Mouse (Mus musculus) heart, postnatal 0 days (tissue): ENCODE measurements at regions not wholly inside any gene's neighbourhood (a gene's known extent, or its start where the extent isn't known, plus 50 kb on each side); places are given as distances from the start of the nearest gene placed in this dataset.

Experiments
- ATAC-seq: fragments of 200-750 bp; cut with Nextera tagmentation; 2 replicates; pipeline ENCODE4 v1.8.0; 2017; ENCODE audit warnings: low read depth, moderate number of reproducible peaks, moderate library complexity; ENCODE audit not compliant: insufficient read depth
- DNase-seq: peaks from one replicate; pipeline ENCODE4 v3.0.0-alpha.2; 2016; ENCODE audit warnings: low spot score
- H3K27ac ChIP-seq: fragments of 300-500 bp; sonication (generic); 2 replicates; pipeline ENCODE4 v1.5.1; 2014; ENCODE audit warnings: low read depth, mild to moderate bottlenecking
- H3K27me3 ChIP-seq: fragments of 300-500 bp; sonication (generic); 2 replicates; pipeline ENCODE4 v1.6.1; 2014; ENCODE audit warnings: low read length, mixed read lengths; ENCODE audit not compliant: control insufficient read depth, insufficient read depth
- H3K36me3 ChIP-seq: fragments of 300-500 bp; sonication (generic); replicated peaks from 2 replicates; pipeline ENCODE4 v1.6.1; 2014; ENCODE audit warnings: low read length, mixed read lengths; ENCODE audit not compliant: control insufficient read depth, insufficient read depth
- H3K4me1 ChIP-seq: fragments of 300-500 bp; sonication (generic); 2 replicates; pipeline ENCODE4 v1.6.1; 2014; ENCODE audit warnings: antibody characterized with exemption; ENCODE audit not compliant: control insufficient read depth, insufficient read depth
- H3K4me2 ChIP-seq: fragments of 300-500 bp; sonication (generic); 2 replicates; pipeline ENCODE4 v1.6.1; 2014; ENCODE audit warnings: low read depth, mild to moderate bottlenecking, low read length, moderate library complexity
- H3K4me3 ChIP-seq: fragments of 300-500 bp; sonication (generic); 2 replicates; pipeline ENCODE4 v1.5.1; 2014; ENCODE audit warnings: low read depth, low read length
- H3K9ac ChIP-seq: fragments of 300-500 bp; sonication (generic); replicated peaks from 2 replicates; pipeline ENCODE4 v1.6.1; 2014; ENCODE audit warnings: low read depth, low read length, mixed read lengths
- H3K9me3 ChIP-seq: fragments of 300-500 bp; sonication (generic); replicated peaks from 2 replicates; pipeline ENCODE4 v1.6.1; 2016; ENCODE audit warnings: low read length; ENCODE audit not compliant: control insufficient read depth
- CTCF ChIP-seq: IDR thresholded peaks from 2 replicates; pipeline ENCODE4 v1.5.1; 2016; ENCODE audit warnings: antibody characterized with exemption, control low read depth, low read depth
- EP300 ChIP-seq: IDR thresholded peaks from 2 replicates; pipeline ENCODE4 v1.6.1; 2016; ENCODE audit warnings: antibody characterized with exemption, low read depth
- WGBS: fragments of 180-500 bp; shearing (Covaris S2); extraction: QIAGEN DNeasy Blood & Tissue Kit; methylation state at CpG from one replicate; pipeline ENCODE4 v1.1.7; 2014; 5-methylcytosine and 5-hydroxymethylcytosine counted together

GRCm38 (mm10) chr9:117714741-117715675 is 85.3 kb upstream of the Rbms3 start:
- Histone ChIP-seq H3K27ac (no peak overlapping the region), H3K4me3 (no peak overlapping the region), H3K4me2 (no peak overlapping the region), H3K4me1 (no peaks in the 10 kb centered on the region), H3K36me3 (no peaks in the 10 kb centered on the region), H3K27me3 (no peaks in the 10 kb centered on the region), H3K9me3 (no peaks in the 10 kb centered on the region), H3K9ac (no peak overlapping the region)
- TF ChIP-seq CTCF (no peak), EP300 (no peak)
- WGBS = 57% methylated on average over 13 of the region's 13 CpGs
- ATAC-seq (no peak), DNase-seq (no peak)

DNA sequence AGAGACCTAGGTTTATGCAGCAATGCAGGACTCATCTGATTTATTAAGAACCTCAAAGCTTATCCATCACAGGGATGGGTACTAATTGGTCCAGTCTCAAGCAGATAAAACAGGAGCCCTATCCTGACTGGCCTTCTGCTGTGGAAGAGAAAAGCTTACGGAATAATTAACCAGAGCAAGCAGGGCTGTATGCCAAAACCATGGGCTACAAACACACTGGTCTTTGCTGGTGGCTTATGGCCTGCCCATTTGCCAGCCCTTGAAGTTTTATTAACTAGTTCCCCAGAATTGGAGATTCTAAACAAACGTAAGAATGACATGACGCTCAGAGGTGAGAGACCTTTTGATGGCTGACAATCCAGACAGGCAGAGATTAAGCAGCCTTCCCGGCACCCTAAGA is 83.4 kb upstream of the Rbms3 start:
- Histone ChIP-seq H3K9ac (no peak overlapping the region), H3K36me3 (no peaks in the 10 kb centered on the region), H3K9me3 (no peaks in the 10 kb centered on the region), H3K4me2 (no peak overlapping the region), H3K4me3 (no peak overlapping the region), H3K27ac (no peak overlapping the region), H3K27me3 (no peaks in the 10 kb centered on the region), H3K4me1 (no peaks in the 10 kb centered on the region)
- WGBS = 87% methylated on average over 4 of the region's 4 CpGs
- DNase-seq = no peak
- TF ChIP-seq CTCF = no peak
- TF ChIP-seq EP300 = no peak
- ATAC-seq = no peak

DNA sequence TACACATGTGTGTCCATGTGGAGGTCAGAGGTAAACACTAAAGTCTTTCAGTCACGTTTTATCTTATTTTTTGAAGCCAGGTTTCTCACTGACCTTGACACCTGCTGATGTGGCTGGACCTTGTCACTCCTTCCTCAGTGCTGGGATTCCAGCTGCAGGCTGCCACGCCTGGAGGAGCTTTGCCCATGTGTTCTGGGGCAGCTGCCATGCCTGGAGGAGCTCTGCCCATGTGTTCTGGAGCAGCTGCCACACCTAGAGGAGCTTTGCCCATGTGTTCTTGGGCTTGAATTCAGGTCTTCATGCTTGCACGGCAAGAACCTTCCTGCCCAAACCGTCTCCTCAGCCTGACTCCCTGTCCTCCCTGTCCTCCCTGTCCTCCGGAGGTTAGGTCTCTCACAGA is 82.1 kb upstream of the Rbms3 start:
- Histone ChIP-seq H3K27ac (no peak overlapping the region), H3K4me2 (no peak overlapping the region), H3K36me3 (no peaks in the 10 kb centered on the region), H3K9me3 (no peaks in the 10 kb centered on the region), H3K27me3 (no peaks in the 10 kb centered on the region), H3K4me3 (no peak overlapping the region), H3K9ac (no peak overlapping the region), H3K4me1 (no peaks in the 10 kb centered on the region)
- TF ChIP-seq EP300 (no peak), CTCF (no peak)
- no peak for ATAC-seq
- DNase-seq = no peak
- 64% methylated on average over 5 of the region's 5 CpGs for WGBS

GRCm38 (mm10) chr9:117710966-117711365 is 81.3 kb upstream of the Rbms3 start:
- ATAC-seq (no peak), DNase-seq (no peak)
- Histone ChIP-seq H3K4me1 (no peaks in the 10 kb centered on the region), H3K9ac (no peak overlapping the region), H3K36me3 (no peaks in the 10 kb centered on the region), H3K9me3 (no peaks in the 10 kb centered on the region), H3K4me3 (no peak overlapping the region), H3K27ac (no peak overlapping the region), H3K27me3 (no peaks in the 10 kb centered on the region), H3K4me2 (no peak overlapping the region)
- 86% methylated on average over 9 of the region's 9 CpGs for WGBS
- no peak for TF ChIP-seq CTCF
- no peak for TF ChIP-seq EP300

DNA sequence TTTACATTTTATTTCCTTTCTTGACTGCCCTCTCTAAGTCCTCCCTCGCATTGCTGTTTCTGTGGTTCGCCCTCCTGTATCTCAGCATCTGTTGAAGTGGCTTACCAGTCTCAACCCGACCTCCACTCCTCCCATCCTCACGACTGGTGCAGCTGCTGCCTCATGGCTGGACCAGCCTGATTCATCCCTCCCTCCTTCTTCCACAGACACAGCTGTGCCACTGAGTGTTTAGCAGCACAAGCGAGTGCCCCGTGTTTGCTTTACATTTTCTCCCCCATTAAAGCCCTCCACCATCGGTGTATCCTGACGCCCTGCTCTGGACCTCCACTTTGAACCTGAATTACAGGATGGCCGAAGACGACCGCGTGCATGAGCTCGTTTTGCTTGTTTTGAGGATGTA is 80.0 kb upstream of the Rbms3 start:
- TF ChIP-seq CTCF (no peak), EP300 (no peak)
- H3K27ac ChIP-seq = no peak overlapping the region
- WGBS = 79% methylated on average over 13 of the region's 13 CpGs

GRCm38 (mm10) chr9:117693001-117693400 is 63.3 kb upstream of the Rbms3 start:
- H3K36me3 ChIP-seq = no peaks in the 10 kb centered on the region
- H3K27ac ChIP-seq = no peak overlapping the region
- no peaks in the 10 kb centered on the region for H3K9me3 ChIP-seq
- no peaks in the 10 kb centered on the region for H3K4me1 ChIP-seq
- ATAC-seq (no peak), DNase-seq (no peak)
- no peaks in the 10 kb centered on the region for H3K27me3 ChIP-seq
- H3K4me3 ChIP-seq = no peak overlapping the region
- 82% methylated on average over 8 of the region's 8 CpGs for WGBS
- no peak for TF ChIP-seq CTCF
- TF ChIP-seq EP300 = no peak
- no peak overlapping the region for H3K9ac ChIP-seq
- no peak overlapping the region for H3K4me2 ChIP-seq

More for the DNA sequence above, 80.0 kb upstream of the Rbms3 start:
- no peak overlapping the region for H3K9ac ChIP-seq
- DNase-seq = no peak
- no peak overlapping the region for H3K4me2 ChIP-seq
- H3K4me3 ChIP-seq = no peak overlapping the region
- H3K9me3 ChIP-seq = no peaks in the 10 kb centered on the region
- no peak for ATAC-seq
- no peaks in the 10 kb centered on the region for H3K36me3 ChIP-seq
- no peaks in the 10 kb centered on the region for H3K27me3 ChIP-seq
- H3K4me1 ChIP-seq = no peaks in the 10 kb centered on the region
